Mouse (Mus musculus) MEL-GATA-1-ER (cell line): ENCODE results near the gene Ngly1.

ENCODE experiments used
- DNase-seq: peaks from one replicate; pipeline ENCODE4 v3.0.0-alpha.2; 2012; ENCODE audit warnings: low read depth; ENCODE audit errors: extremely low read depth

The Ngly1 gene

DNA sequence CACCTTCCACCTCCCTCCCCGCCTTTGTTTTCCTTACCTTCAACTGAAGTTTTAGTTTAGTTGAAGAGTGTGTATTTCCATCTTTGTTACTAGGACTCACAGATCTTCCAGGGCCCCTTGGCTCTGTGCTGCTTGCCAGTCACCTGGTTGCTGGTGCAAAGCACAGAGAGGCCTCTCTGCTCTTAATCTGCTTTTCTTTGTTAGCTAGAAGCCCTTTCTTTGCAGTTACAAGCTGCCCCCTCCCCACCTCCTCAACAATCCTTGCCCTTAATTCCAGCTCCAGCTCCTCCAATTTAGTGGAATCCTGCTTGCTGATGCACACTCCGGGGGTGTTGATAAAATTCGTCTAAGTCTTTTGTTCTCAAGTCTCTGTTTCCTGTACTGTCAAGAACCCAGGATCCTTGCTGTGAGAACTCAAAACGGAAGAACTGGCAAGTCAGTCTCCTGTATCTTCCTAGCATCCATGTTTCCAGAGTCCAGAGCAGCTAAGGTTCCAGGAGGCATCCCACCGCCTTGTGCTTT lies 79.9 kb downstream of the Ngly1 start:
- no peak for DNase-seq

DNA sequence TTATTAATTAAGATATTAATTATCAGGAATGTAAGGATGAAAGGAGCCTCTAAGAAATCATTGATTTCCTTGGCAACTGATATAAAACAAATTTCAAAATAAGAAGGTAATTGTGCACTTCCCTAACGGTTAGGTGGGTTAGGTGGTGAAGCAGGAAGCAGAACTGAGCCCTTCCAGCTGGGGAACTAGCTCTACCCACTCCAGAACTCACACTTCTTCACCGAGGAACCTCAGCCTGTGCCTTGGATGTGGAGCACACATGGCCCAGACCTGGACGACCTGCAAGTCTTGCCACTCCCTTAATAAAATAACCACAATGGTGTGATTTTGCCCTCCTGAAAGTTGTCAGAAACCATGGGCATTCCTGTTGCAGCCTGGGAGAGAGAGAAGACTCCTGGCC lies 80.7 kb downstream of the Ngly1 start:
- DNase-seq, result no peak

DNA sequence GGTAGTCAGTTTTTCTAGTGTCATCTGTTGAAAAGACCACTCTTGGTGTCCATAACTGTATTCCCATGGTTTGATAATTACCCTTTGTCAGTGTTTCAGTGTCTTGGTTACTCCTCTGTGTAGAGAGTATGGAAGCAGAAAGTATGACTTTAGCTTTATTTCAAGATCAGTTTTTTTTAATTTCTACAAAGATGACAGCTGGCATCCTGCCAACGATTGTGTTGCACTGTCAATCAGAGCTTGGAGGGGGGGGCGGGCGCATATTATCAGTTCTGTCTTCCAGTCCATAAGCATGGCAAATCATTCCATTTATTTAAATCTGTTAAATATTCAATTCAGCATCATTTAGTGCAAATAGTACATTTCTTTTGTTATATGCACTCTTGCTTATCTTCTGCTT lies 85.2 kb downstream of the Ngly1 start:
- no peak for DNase-seq

DNA sequence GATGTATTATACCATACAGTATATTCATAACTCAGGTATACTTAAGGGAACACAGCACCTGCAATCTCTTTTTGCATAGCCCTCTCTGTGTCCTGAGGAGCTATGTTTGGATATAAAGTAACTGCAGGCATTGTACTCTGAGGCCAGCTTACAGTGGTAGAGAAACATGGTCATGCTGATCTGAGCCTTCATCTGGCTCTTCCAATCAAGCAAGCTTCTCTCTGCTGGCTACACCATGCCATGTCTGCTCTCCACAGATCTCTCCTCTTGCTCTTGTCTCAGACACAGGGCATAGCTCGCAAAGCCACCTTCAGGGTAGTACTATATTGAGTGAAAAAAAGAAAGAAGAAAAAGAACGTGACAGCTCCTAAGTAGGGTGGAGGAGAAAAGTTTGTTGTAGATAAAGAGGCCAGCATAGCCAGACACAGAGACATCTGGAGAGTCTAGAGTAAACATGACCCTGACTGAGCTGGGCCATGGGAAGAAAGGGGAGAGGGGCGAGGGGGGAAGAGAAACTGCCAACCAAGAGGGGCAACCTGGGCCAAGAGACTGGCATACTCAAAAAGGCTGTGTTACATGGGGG lies 86.8 kb downstream of the Ngly1 start:
- no peak for DNase-seq

DNA sequence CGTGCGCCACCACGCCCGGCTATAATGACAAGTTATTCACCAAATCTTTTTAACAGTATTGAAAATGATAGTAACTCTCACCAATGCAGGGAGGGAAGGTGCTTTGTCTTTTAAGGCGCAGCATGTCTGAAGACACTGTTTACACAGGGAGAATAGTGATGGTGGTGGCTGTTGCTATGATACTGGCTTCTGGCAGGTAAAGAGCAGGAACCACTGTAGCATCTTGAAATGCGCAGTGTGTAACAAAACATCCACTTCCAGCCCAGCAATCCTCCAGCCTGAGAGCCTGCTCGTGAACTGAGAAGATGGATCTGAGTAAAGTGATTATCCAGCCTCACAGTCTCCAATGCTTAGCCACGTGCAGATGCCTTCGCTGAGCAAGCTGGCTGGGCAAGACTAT lies 98.4 kb downstream of the Ngly1 start:
- DNase-seq, result no peak

DNA sequence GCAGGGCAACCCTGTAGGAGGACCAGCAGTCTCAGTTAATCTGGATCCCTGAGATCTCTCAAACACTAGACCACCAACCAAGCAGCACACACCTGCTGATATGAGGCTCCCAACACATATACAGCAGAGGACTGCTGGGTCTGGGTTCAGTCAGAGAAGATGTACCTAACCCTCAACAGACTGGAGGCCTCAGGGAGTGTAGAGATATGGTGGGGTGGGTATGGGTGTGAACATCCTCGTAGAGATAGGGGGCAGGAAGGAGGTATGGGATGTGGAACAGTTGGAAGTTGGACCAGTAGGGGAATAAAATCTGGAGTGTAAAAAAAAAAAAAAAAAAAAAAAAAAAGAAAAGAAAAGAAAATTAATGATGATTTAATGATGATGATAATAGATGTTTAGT lies 110.6 kb downstream of the Ngly1 start:
- no peak for DNase-seq
